Mouse (Mus musculus) heart, embryonic 14.5 days (tissue): ENCODE measurements around the gene Kdm2b. TPM values are rescaled to one million over a fixed set of nuclear protein-coding genes. Genes with fewer than 3 reads are reported as not detected.

Experiments used
- ATAC-seq: fragments of 200-750 bp; cut with Nextera tagmentation; 2 replicates; pipeline ENCODE4 v1.8.0; 2017; ENCODE audit warnings: low read depth, moderate TSS enrichment; ENCODE audit not compliant: insufficient number of reproducible peaks, insufficient read depth, low FRiP score
- H3K27ac ChIP-seq, 2 experiments: fragments of 200-500 bp in 1 of 2; fragments of 300-500 bp in 1 of 2; sonication (generic) in 1 of 2; replicated peaks in 1 of 2; 2 replicates each; pipeline ENCODE4 v1.5.1; 2012 to 2014; ENCODE audit warnings: low read depth in 2 of 2, low read length in 2 of 2, control low read depth in 1 of 2, mild to moderate bottlenecking in 1 of 2, mixed read lengths in 1 of 2; ENCODE audit not compliant: control insufficient read depth in 1 of 2, insufficient read depth in 1 of 2
- H3K27me3 ChIP-seq: fragments of 300-500 bp; sonication (generic); 2 replicates; pipeline ENCODE4 v1.6.1; 2014; ENCODE audit warnings: mild to moderate bottlenecking, low read length, control low read depth; ENCODE audit not compliant: control insufficient read depth, insufficient read depth
- H3K36me3 ChIP-seq: fragments of 300-500 bp; sonication (generic); 2 replicates; pipeline ENCODE4 v1.6.1; 2014; ENCODE audit warnings: mild to moderate bottlenecking, control low read depth, low read length, mixed read lengths; ENCODE audit not compliant: control insufficient read depth, insufficient read depth
- H3K4me1 ChIP-seq, 2 experiments: fragments of 200-500 bp in 1 of 2; fragments of 300-500 bp in 1 of 2; sonication (generic) in 1 of 2; 2 replicates each; pipeline ENCODE4 v1.6.1; 2012 to 2014; ENCODE audit warnings: low read length in 2 of 2, control low read depth in 1 of 2, mixed read lengths in 1 of 2; ENCODE audit not compliant: control insufficient read depth in 2 of 2, insufficient read depth in 2 of 2
- H3K4me2 ChIP-seq: fragments of 300-500 bp; sonication (generic); 2 replicates; pipeline ENCODE4 v1.6.1; 2014; ENCODE audit warnings: mild to moderate bottlenecking, low read length
- H3K4me3 ChIP-seq, 2 experiments: fragments of 200-500 bp in 1 of 2; fragments of 300-500 bp in 1 of 2; sonication (generic) in 1 of 2; 2 replicates each; pipeline ENCODE4 v1.5.1; 2012 to 2014; ENCODE audit warnings: low read length in 2 of 2, mild to moderate bottlenecking in 2 of 2, control low read depth in 1 of 2, low read depth in 1 of 2, moderate library complexity in 1 of 2; ENCODE audit not compliant: control insufficient read depth in 1 of 2, insufficient read depth in 1 of 2
- H3K9ac ChIP-seq: fragments of 300-500 bp; sonication (generic); 2 replicates; pipeline ENCODE4 v1.6.1; 2014; ENCODE audit warnings: mild to moderate bottlenecking, low read length
- H3K9me3 ChIP-seq: fragments of 300-500 bp; sonication (generic); 2 replicates; pipeline ENCODE4 v1.6.1; 2016; ENCODE audit warnings: low read length, control low read depth; ENCODE audit not compliant: control insufficient read depth
- WGBS: fragments of 180-500 bp; shearing (Covaris S2); extraction: QIAGEN DNeasy Blood & Tissue Kit; methylation state at CpG from one replicate; pipeline ENCODE4 v1.1.7; 2014; 5-methylcytosine and 5-hydroxymethylcytosine counted together
- polyA plus RNA-seq: library from polyadenylated mRNA; unstranded; fragments of >200 nt; fragmentation: Nextera tagmentation; extraction: Ambion mirVana; gene quantifications from 2 replicates; pipeline ENCODE4 v1.2.1, GENCODE M21; 2014

The Kdm2b gene
- polyA plus RNA-seq, 1 experiment from 2014 or later, result 24.2 TPM

DNA sequence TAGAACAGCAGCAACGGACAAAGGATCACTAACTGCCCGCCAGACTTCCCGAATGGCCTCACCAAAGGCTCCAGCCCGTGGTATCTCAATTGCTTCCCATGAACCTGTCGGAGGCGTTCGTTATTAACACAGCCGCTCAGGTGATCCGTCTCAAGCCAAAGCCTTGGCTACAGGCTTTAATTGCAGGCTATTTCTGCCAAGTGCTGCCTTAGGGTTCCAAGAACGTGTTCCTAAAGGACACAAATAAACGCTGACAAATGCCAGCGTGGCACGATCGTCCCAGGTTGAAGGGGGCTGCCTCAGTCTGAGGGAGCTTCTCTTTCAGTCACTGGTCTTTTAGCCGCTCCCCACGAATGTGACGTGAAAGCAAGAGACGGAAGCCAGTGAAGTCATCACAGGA is 80.1 kb downstream of the Kdm2b start:
- no peaks in the 10 kb centered on the region for H3K27me3 ChIP-seq
- H3K9ac ChIP-seq, result no peak overlapping the region
- peaks cover 1% of the 10 kb centered on the region; the same call in 1 of the 2 replicates for H3K36me3 ChIP-seq
- no peak overlapping the region for H3K4me2 ChIP-seq
- H3K9me3 ChIP-seq, result no peaks in the 10 kb centered on the region
- no peaks in the 10 kb centered on the region for H3K4me1 ChIP-seq
- no peak overlapping the region for H3K4me3 ChIP-seq
- WGBS, result 69% methylated on average over 18 of the region's 18 CpGs
- no peak overlapping the region for H3K27ac ChIP-seq
- ATAC-seq, result no peak

DNA sequence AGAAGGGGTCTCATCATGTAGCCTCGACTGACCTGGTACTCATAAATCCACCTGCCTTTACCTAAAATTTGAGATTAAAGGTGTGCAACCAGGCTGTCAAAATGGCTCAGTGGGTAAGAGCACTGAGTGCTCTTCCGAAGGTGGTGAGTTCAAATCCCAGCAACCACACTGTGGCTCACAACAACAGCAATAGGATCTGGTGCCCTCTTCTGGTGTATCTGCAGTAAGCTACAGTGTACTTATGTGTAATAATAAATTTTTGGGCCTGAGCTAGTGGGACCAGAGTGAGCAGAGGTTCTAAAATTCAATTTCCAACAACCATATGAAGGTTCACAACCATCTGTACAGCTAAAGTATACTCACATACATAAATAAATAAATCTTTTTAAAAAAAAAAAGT is 81.6 kb downstream of the Kdm2b start:
- no peak overlapping the region for H3K9ac ChIP-seq
- no peak overlapping the region for H3K27ac ChIP-seq
- H3K36me3 ChIP-seq, result no peaks in the 10 kb centered on the region
- no peak for ATAC-seq
- 83% methylated on average over 2 of the region's 2 CpGs for whole genome bisulfite sequencing
- H3K27me3 ChIP-seq, result no peaks in the 10 kb centered on the region
- H3K4me3 ChIP-seq, result no peak overlapping the region
- H3K4me1 ChIP-seq, result no peaks in the 10 kb centered on the region
- H3K9me3 ChIP-seq, result no peaks in the 10 kb centered on the region
- no peak overlapping the region for H3K4me2 ChIP-seq

DNA sequence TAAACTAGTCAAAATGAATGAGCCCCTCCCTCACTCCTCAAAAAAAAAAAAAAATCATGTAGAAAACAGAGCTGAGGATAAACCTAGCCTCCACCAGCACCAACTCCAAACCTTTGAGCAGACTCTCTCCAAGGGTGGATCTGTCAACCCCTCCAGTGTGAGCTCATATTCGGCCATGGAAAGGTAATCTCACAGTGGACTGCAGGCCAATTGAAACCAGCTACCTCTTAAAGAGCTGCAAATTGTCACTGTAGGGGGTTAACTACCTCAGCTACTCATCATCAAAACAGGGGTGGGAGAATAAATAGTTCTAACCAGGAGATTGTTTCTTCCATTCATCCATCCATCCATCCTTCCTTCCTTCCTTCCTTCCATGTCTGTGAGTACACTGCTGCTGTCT is 82.4 kb downstream of the Kdm2b start:
- WGBS, result 91% methylated on average over 1 of the region's 1 CpGs
- H3K9me3 ChIP-seq, result no peaks in the 10 kb centered on the region
- no peak overlapping the region for H3K27ac ChIP-seq
- H3K36me3 ChIP-seq, result no peaks in the 10 kb centered on the region
- no peak overlapping the region for H3K4me3 ChIP-seq
- no peak overlapping the region for H3K9ac ChIP-seq
- no peak overlapping the region for H3K4me2 ChIP-seq
- ATAC-seq, result no peak
- no peaks in the 10 kb centered on the region for H3K4me1 ChIP-seq
- 0 out of 2 replicates have a peak, but pooled peaks cover 2% of the 10 kb centered on the region for H3K27me3 ChIP-seq

DNA sequence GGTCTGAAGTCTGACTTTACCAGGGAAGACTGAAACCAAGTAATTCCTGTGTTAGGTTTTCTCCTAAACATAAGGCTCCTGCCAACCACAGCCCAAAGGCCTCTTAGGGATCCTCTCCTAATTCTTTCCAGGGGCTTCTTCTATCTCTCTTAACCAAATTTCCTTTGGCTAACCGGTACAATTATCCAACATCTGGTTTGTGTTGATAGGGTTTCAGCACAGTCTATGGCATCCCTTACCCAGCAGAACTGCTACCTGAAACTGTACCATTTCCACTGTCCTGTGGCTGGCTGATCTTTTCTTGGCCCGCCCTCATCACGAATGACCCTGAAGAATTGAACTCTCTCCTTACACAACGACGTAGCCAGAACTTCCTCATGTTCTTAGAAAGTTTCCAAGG is 86.5 kb downstream of the Kdm2b start:
- Histone ChIP-seq H3K27me3 (0 out of 2 replicates have a peak, but pooled peaks cover 3% of the 10 kb centered on the region), H3K9me3 (no peaks in the 10 kb centered on the region), H3K4me2 (no peak overlapping the region), H3K36me3 (no peaks in the 10 kb centered on the region), H3K9ac (no peak overlapping the region), H3K4me3 (no peak overlapping the region), H3K4me1 (peaks cover 8 to 14% of the 10 kb centered on the region in 2 experiments), H3K27ac (no peak overlapping the region)
- 82% methylated on average over 5 of the region's 5 CpGs for WGBS
- no peak for ATAC-seq

DNA sequence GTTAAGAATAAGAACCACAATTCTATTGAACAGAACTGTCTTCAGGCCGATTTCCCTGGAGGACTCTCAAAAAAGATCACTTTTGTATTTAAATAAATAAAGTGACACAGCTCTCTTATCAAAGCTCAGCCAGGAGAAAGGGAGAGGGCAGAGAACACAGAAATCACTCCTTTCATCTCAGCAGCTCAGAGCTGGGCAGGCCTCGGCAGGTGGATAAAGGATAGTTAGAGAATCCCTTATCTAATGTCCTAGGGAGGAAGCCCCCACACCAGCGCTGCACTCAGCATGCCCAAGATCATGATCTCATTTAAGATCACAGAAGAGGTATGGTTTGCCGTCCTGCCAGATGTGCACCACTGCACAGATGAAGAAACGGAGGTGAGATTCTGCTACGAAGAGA is 87.4 kb downstream of the Kdm2b start:
- H3K27ac ChIP-seq, result no peak overlapping the region
- peaks cover 10 to 24% of the 10 kb centered on the region in 2 experiments for H3K4me1 ChIP-seq
- no peak overlapping the region for H3K4me3 ChIP-seq
- no peak overlapping the region for H3K9ac ChIP-seq
- no peaks in the 10 kb centered on the region for H3K36me3 ChIP-seq
- 0 out of 2 replicates have a peak, but pooled peaks cover 3% of the 10 kb centered on the region for H3K27me3 ChIP-seq
- no peak for ATAC-seq
- WGBS, result 72% methylated on average over 6 of the region's 6 CpGs
- H3K4me2 ChIP-seq, result no peak overlapping the region
- H3K9me3 ChIP-seq, result no peaks in the 10 kb centered on the region

DNA sequence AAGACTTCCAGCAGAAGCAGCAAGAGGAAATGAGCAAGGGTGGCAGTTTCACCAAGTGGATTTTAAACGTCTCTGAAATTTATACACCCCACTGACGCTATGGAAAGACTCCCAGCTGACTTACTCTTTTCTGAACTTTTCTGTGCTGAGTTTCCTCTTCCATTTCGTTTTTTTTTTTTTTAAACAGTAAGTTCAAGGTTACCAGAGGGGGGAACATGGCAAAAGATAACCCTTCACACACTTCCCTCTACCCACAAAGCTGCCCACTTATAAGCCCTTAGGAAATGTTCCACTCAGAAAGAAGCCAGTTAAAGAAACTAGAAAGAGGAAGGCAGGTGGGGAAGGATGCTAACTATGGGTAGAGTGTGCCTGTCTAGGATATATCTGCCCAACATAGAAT is 88.0 kb downstream of the Kdm2b start:
- no peak overlapping the region for H3K4me2 ChIP-seq
- H3K4me1 ChIP-seq, result peaks cover 10 to 25% of the 10 kb centered on the region in 2 experiments
- ATAC-seq, result no peak
- no peak overlapping the region for H3K27ac ChIP-seq
- no peaks in the 10 kb centered on the region for H3K36me3 ChIP-seq
- no peak overlapping the region for H3K4me3 ChIP-seq
- no peaks in the 10 kb centered on the region for H3K9me3 ChIP-seq
- H3K27me3 ChIP-seq, result 0 out of 2 replicates have a peak, but pooled peaks cover 3% of the 10 kb centered on the region
- H3K9ac ChIP-seq, result no peak overlapping the region
- 61% methylated on average over 3 of the region's 3 CpGs for WGBS

DNA sequence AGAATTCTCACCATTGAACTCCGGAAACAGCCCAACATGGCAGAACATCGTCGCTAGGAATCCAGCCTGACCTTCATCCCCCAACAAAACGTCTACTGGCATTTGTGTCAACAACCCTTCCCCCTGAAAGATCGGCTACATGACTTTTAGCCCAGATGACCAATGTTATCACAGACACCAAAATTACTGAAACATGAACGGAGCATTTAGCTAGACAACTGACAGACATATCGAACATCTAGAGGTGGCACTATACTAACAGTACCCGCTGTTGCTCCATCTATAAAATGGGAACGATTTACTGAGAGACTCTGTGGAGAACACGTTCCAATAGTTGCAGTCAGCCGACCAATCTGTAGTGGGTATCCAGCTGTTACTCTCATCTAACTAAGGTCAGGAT is 88.4 kb downstream of the Kdm2b start:
- Histone ChIP-seq H3K9me3 (no peaks in the 10 kb centered on the region), H3K27me3 (0 out of 2 replicates have a peak, but pooled peaks cover 3% of the 10 kb centered on the region), H3K4me3 (peak overlapping the region in 1 of 2 experiments; percentile 81; a peak in 2 of 4 replicates), H3K36me3 (no peaks in the 10 kb centered on the region), H3K27ac (no peak overlapping the region), H3K9ac (peak overlapping the region; percentile 93), H3K4me2 (peak overlapping the region; percentile 83), H3K4me1 (peaks cover 10 to 25% of the 10 kb centered on the region in 2 experiments)
- 56% methylated on average over 11 of the region's 11 CpGs for WGBS
- ATAC-seq, result no peak

DNA sequence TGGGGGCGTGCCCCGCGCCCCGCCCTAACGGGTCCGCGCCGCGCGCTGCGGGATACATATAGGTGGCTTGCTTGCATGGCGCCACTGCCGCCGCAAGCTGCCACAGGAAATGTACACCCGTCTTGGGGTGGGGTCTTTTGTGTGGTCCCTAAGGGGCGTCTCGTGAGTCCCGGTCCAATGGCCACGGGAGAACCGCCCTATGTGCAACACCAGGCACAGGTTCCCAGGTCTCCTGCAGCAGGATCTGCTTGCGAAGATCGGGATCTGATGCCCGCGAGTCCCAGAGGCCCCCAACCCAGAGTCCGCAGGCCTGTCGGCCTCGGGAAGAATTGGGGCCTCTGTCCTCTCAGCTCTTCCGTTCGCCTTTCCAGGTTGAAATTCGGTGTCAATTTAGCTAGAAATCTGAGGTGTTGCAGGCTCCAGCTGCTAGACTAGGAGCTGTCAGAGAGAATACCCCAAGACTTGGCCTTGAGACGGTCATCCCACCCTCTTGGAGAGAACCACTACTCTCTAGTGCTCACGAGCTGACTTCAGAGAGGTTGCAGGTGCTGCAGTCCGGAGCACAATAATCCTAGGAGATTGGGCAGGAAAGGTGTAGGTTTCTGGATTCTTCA is 89.0 kb downstream of the Kdm2b start:
- Histone ChIP-seq H3K4me2 (peak overlapping the region; percentile 83), H3K9ac (peak overlapping the region; percentile 93), H3K4me3 (peak overlapping the region; percentile 81 to 86), H3K27me3 (0 out of 2 replicates have a peak, but pooled peaks cover 3% of the 10 kb centered on the region), H3K27ac (peak overlapping the region; percentile 55 to 91; a peak in 3 of 4 replicates), H3K4me1 (peaks cover 10 to 25% of the 10 kb centered on the region in 2 experiments), H3K9me3 (no peaks in the 10 kb centered on the region), H3K36me3 (no peaks in the 10 kb centered on the region)
- ATAC-seq, result no peak
- 3% methylated on average over 32 of the region's 33 CpGs for WGBS
